Mouse (Mus musculus) heart, postnatal 0 days (tissue): ENCODE results near the gene Pkn3.

Experiments used
- CTCF ChIP-seq: IDR thresholded peaks from 2 replicates; pipeline ENCODE4 v1.5.1; 2016; ENCODE audit warnings: antibody characterized with exemption, control low read depth, low read depth
- EP300 ChIP-seq: IDR thresholded peaks from 2 replicates; pipeline ENCODE4 v1.6.1; 2016; ENCODE audit warnings: antibody characterized with exemption, low read depth

- no peak for TF ChIP-seq CTCF
- no peak for TF ChIP-seq EP300
These were observed 525 bp upstream of the Pkn3 start for GRCm38 (mm10) chr2:30076959-30077358.
